Mouse (Mus musculus) lung, postnatal 10 days (tissue): ENCODE data around the gene Gm49416.
"Not testable (repeated sequence)": the region's sequence is repeated elsewhere in the genome, so short reads cannot be mapped to it uniquely, and the experiment has no call there.

Experiments used
- DNase-seq: peaks from one replicate; pipeline ENCODE4 v3.0.0; 2021

Gm49416 gene

GRCm38 (mm10) chr19:8888511-8889385, at the start of gene Gm49416, which contains the start of gene 1810009A15Rik:
TSS of gene Gm49416 (plus strand) at chr19:8888926.
TSS of gene 1810009A15Rik (plus strand) at chr19:8888853.
- DNase-seq = peak; percentile 98

- no peak for DNase-seq
These were observed 49.4 kb upstream of the Gm49416 start, which contains the start of gene Gng3 for GRCm38 (mm10) chr19:8839103-8839907. TSS of gene Gng3 (minus strand) at chr19:8839194.

- peak; percentile 89 for DNase-seq
These were observed 48.6 kb upstream of the Gm49416 start for GRCm38 (mm10) chr19:8839908-8840791.

GRCm38 (mm10) chr19:8841012-8841411, 47.7 kb upstream of the Gm49416 start:
- no peak for DNase-seq

GRCm38 (mm10) chr19:8842961-8843360, 45.8 kb upstream of the Gm49416 start:
- peak; percentile 19 for DNase-seq

GRCm38 (mm10) chr19:8844371-8845129, 44.2 kb upstream of the Gm49416 start:
- peak; percentile 90 for DNase-seq

- no peak for DNase-seq
These were observed 40.4 kb upstream of the Gm49416 start for GRCm38 (mm10) chr19:8848356-8848755.

- peak; percentile 69 for DNase-seq
These were observed 38.3 kb upstream of the Gm49416 start, which contains the start of gene Lrrn4cl for GRCm38 (mm10) chr19:8850402-8850901. TSS of gene Lrrn4cl (plus strand) at chr19:8850768.

- peak; percentile 20 for DNase-seq
These were observed 37.1 kb upstream of the Gm49416 start for GRCm38 (mm10) chr19:8851639-8852038.

GRCm38 (mm10) chr19:8852236-8852928, 36.3 kb upstream of the Gm49416 start:
- DNase-seq = no peak

- DNase-seq = no peak
These were observed 35.6 kb upstream of the Gm49416 start for GRCm38 (mm10) chr19:8853117-8853516.

- DNase-seq = peak; percentile 81
These were observed 31.0 kb upstream of the Gm49416 start for GRCm38 (mm10) chr19:8857689-8858088.

GRCm38 (mm10) chr19:8859018-8859417, 29.7 kb upstream of the Gm49416 start:
- peak; percentile 35 for DNase-seq

- DNase-seq = no peak
These were observed 24.5 kb upstream of the Gm49416 start for GRCm38 (mm10) chr19:8864265-8864664.

- DNase-seq = not testable (repeated sequence)
These were observed 18.3 kb upstream of the Gm49416 start for GRCm38 (mm10) chr19:8870381-8870780.

GRCm38 (mm10) chr19:8870838-8871237, 17.9 kb upstream of the Gm49416 start:
- peak; percentile 21 for DNase-seq

- DNase-seq = peak; percentile 99
These were observed 17.2 kb upstream of the Gm49416 start, which contains the start of gene Ubxn1 for GRCm38 (mm10) chr19:8871267-8872186. TSS of gene Ubxn1 (plus strand) at chr19:8871496.

GRCm38 (mm10) chr19:8872266-8872840, 16.4 kb upstream of the Gm49416 start:
- no peak for DNase-seq

GRCm38 (mm10) chr19:8875031-8875430, 13.7 kb upstream of the Gm49416 start:
- DNase-seq = no peak
